In genomic region chr8:56706941-56707706, GRCm38 (mm10) we compare ENCODE assay signal across 8 mouse cellular contexts.
DNase-seq lines count a peak whose midpoint lies in the region; ATAC-seq lines count a peak whose summit lies in the region.

No protein-coding gene starts in this region.

- peak overlapping the region; percentile 35; the same call in 1 of the 2 replicates for H3K9ac ChIP-seq in hindbrain, embryonic 14.5 days
- H3K9ac ChIP-seq in midbrain, embryonic 13.5 days (replicated peaks): peak overlapping the region; percentile 37; the same call in 1 of the 2 replicates

- no peaks in the 10 kb centered on the region for H3K9me3 ChIP-seq in hindbrain, embryonic 14.5 days (ENCODE audit: control insufficient read depth, low read length)
- no peaks in the 10 kb centered on the region for H3K9me3 ChIP-seq in midbrain, embryonic 13.5 days

- peaks cover 12% of the 10 kb centered on the region; the same call in 1 of the 2 replicates for H3K4me1 ChIP-seq in hindbrain, embryonic 14.5 days (replicated peaks; ENCODE audit: control insufficient read depth, insufficient read depth, low read length)
- H3K4me1 ChIP-seq in midbrain, embryonic 13.5 days (replicated peaks): peaks cover 18% of the 10 kb centered on the region

- WGBS in hindbrain, embryonic 14.5 days: 15% methylated on average over 14 of the region's 14 CpGs
- WGBS in midbrain, embryonic 13.5 days: 4% methylated on average over 14 of the region's 14 CpGs

- peak; percentile 86 for ATAC-seq in hindbrain, embryonic 14.5 days (ENCODE audit: low FRiP score)
- ATAC-seq in midbrain, embryonic 13.5 days: peak; percentile 95

- H3K4me2 ChIP-seq in hindbrain, embryonic 14.5 days (replicated peaks): peak overlapping the region; percentile 42
- H3K4me2 ChIP-seq in midbrain, embryonic 13.5 days (replicated peaks): peak overlapping the region; percentile 45

- 0 out of 2 replicates have a peak overlapping the region, but pooled peaks have one; percentile 34 for H3K27ac ChIP-seq in hindbrain, embryonic 14.5 days
- H3K27ac ChIP-seq in midbrain, embryonic 13.5 days: no peak overlapping the region

- H3K27me3 ChIP-seq in hindbrain, embryonic 14.5 days (ENCODE audit: control insufficient read depth, insufficient read depth, low read length): no peaks in the 10 kb centered on the region
- no peaks in the 10 kb centered on the region for H3K27me3 ChIP-seq in midbrain, embryonic 13.5 days

- no peak overlapping the region; the same call in 1 of the 2 replicates for H3K4me3 ChIP-seq in hindbrain, embryonic 14.5 days (replicated peaks; ENCODE audit: low read length)
- H3K4me3 ChIP-seq in midbrain, embryonic 13.5 days (replicated peaks): peak overlapping the region; percentile 24

- peak; percentile 23 for DNase-seq in adrenal gland, adult 8-10 months
- DNase-seq in adrenal gland, postnatal 25 days: no peak
- DNase-seq in embryo, embryonic 11 days: peak; percentile 67
- peak; percentile 34 for DNase-seq in hindbrain, embryonic 14.5 days (ENCODE audit: low spot score)
- no peak for DNase-seq in natural killer cell, adult 2 months (ENCODE audit: low spot score in 2 of 2)
- DNase-seq in spleen, postnatal 4 days (ENCODE audit: low spot score in 2 of 2): no peak
- no peak for DNase-seq in kidney, postnatal 14 days

- no peaks in the 10 kb centered on the region for H3K36me3 ChIP-seq in hindbrain, embryonic 14.5 days (replicated peaks; ENCODE audit: control insufficient read depth, insufficient read depth)
- H3K36me3 ChIP-seq in midbrain, embryonic 13.5 days: no peaks in the 10 kb centered on the region

Comparison
In these comparisons a context has a peak if more than half of its experiments do, and no peak if none do; other contexts are left out.
1. DNase-seq: peak in adrenal gland, adult 8-10 months (single experiment), embryo, embryonic 11 days (single experiment) and hindbrain, embryonic 14.5 days (single experiment); none in adrenal gland, postnatal 25 days (single experiment), natural killer cell, adult 2 months (0 of 2), spleen, postnatal 4 days (0 of 2) and kidney, postnatal 14 days (single experiment).